Mouse (Mus musculus): Measurements from ENCODE around the gene Nlrc3.
A peak's percentile ranks its signal among the peaks of the same experiment; 100 is the strongest.

Nlrc3 gene

DNA sequence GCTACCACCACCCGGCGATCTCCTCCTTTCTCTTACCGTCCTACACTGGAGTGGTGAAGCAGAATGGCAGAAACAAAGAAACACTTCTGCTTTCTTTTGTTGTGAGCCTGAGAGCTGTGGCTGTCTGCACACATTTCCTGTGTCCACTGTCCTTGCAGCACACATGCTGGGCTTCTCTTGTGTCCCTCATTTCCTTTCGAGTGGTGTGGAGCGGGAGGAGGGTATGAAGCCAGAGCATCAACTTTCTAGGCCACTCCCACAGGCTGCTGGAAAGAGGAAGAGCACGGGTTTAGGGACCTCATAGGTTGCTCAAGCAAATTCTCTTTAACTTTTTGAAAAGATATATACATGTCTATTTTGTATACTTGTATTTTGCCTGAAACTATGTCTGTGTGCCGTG, 47.3 kb downstream of the Nlrc3 start:
- no peak for DNase-seq (ENCODE audit: low spot score)

- DNase-seq (ENCODE audit: low spot score): no peak
Observed at GRCm38 (mm10) chr16:3928582-3928981, 47.9 kb downstream of the Nlrc3 start.

GRCm38 (mm10) chr16:3923966-3924365, 52.5 kb downstream of the Nlrc3 start:
- no peak for DNase-seq (ENCODE audit: low spot score)

DNA sequence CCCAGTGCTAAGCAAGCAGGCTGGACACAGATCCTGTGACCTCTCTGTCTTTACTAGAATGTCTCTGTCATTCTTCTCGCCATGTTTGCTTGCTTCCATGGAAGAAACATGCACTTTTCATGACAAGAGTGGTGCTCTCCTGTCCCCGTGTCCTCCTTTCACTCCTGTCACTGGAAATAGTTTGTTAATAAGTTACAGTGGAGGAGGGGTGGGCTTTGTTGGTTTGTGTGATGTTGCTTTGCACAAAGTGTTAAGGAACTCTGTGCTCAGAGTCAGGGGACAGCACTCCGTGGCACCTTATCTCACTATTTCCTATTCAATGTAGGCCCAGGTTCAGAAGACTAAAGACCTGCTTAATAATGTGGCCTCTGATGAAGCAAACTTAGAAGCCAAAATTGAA, 52.9 kb downstream of the Nlrc3 start:
- DNase-seq (ENCODE audit: low spot score): no peak

- DNase-seq (ENCODE audit: low spot score): no peak
Observed at GRCm38 (mm10) chr16:3920756-3921155, 55.7 kb downstream of the Nlrc3 start.

DNA sequence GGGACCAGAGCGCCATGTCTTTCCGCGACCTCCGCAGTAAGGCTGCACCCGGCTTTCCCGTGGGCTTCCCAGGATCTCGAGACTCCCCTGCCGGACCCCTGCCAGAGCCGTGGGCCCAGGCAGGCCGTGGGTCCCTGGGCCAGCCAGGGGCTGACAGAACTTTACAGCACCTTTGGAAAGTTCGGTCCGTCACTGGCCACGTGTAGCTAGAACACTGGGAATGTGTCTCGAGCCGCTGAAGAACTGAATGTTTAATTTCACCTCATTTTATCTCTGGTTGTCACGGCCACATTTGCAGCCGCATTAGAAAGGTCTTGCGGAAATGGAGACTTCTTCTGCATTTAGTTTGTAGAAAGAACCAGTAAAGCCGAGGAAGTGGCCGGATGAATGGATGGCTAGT, 67.3 kb downstream of the Nlrc3 start:
- DNase-seq (ENCODE audit: low spot score): no peak

DNA sequence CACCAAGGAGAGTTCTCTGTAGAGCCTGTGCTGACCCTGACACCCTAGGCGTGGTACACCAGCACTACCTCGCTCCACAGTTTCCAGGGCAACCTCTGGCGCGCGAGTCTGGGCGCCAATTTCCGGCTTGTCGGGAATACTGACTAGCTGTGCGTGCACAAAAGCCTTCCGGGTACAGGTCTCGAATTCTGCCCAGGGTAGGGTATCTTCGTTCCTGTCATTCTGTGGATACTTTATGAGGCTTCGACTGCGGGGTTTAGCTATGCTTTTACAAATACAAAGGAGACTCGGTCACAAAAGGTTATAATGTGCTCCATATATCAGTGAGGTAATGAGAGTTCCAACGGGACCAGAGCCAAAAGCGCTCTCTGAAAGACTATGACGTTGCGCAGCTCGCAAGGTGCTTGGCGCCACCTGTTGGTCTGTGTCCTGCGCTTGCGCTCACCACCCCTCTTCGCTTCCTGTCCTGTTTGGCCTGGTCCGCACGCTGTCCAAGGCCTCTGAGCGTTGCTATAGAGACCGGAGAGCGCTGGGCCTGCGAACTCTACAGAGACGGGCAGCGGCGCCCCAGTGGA, 67.8 kb downstream of the Nlrc3 start, which contains the start of the genes 1700037C18Rik and Cluap1:
TSS of gene 1700037C18Rik (minus strand) at position 153 of the 575 bp plus-strand sequence.
TSS of gene Cluap1 (plus strand) at position 265 of the 575 bp plus-strand sequence.
- DNase-seq (ENCODE audit: low spot score): peak; percentile 92

- DNase-seq (ENCODE audit: low spot score): no peak
Observed at GRCm38 (mm10) chr16:3907471-3907870, 69.0 kb downstream of the Nlrc3 start.

DNA sequence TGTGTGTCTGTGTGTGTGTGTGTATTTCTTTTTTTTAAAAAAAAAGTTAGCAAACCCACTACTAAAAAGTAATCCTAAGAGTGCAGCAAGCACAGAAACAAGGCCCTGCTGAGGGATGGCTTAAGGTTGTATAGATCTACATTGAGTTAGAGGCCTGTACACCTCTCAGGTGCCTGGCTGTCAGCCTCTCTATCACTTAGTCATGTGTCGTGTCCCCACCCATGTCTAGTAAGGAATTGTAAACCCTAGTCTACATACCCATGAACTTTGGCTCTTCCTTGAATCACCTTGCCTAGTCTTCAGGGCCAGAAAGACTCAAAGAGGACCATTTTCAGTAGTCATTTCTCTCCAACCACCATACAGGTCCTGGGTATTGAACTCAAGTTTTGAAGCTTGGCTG, 79.9 kb downstream of the Nlrc3 start:
- no peak for DNase-seq (ENCODE audit: low spot score)

- DNase-seq (ENCODE audit: low spot score): no peak
Observed at GRCm38 (mm10) chr16:3896046-3896445, 80.4 kb downstream of the Nlrc3 start.

GRCm38 (mm10) chr16:3895173-3895792, 81.1 kb downstream of the Nlrc3 start:
- no peak for DNase-seq (ENCODE audit: low spot score)

Data from ovary, adult 18-20 months (tissue).